Mouse (Mus musculus) hindlimb bud, embryonic 11.5 days (tissue): Measurements from ENCODE around the gene Smtnl1.
"Not testable (repeated sequence)": the region's sequence is repeated elsewhere in the genome, so short reads cannot be mapped to it uniquely, and the experiment has no call there.

ENCODE experiments used
- DNase-seq: peaks from one replicate; pipeline ENCODE4 v3.0.0-alpha.2; 2012; ENCODE audit warnings: low read depth, low spot score; ENCODE audit errors: extremely low spot score

Smtnl1 gene

GRCm38 (mm10) chr2:84838993-84839980 lies 16.8 kb upstream of the Smtnl1 start:
- DNase-seq = no peak

GRCm38 (mm10) chr2:84838593-84838949 lies 16.1 kb upstream of the Smtnl1 start, which contains the start of gene Slc43a1:
TSS of gene Slc43a1 (plus strand) at chr2:84838850.
- DNase-seq = no peak

- DNase-seq = no peak
Observed at GRCm38 (mm10) chr2:84837817-84838592, 15.6 kb upstream of the Smtnl1 start.

- no peak for DNase-seq
Observed at GRCm38 (mm10) chr2:84837107-84837506, 14.7 kb upstream of the Smtnl1 start.

GRCm38 (mm10) chr2:84831666-84832391 lies 9.4 kb upstream of the Smtnl1 start:
- peak; percentile 88 for DNase-seq

- no peak for DNase-seq
Observed at GRCm38 (mm10) chr2:84827283-84827920, 5.0 kb upstream of the Smtnl1 start.

GRCm38 (mm10) chr2:84826488-84827282 lies 4.2 kb upstream of the Smtnl1 start, which contains the start of gene Timm10:
TSS of gene Timm10 (plus strand) at chr2:84826997.
- DNase-seq = peak; percentile 90

- DNase-seq = no peak
Observed at GRCm38 (mm10) chr2:84823237-84823636, 785 bp upstream of the Smtnl1 start.

GRCm38 (mm10) chr2:84819861-84820260 lies 2.6 kb downstream of the Smtnl1 start:
- no peak for DNase-seq

GRCm38 (mm10) chr2:84812676-84813075 lies 9.8 kb downstream of the Smtnl1 start:
- DNase-seq = no peak

GRCm38 (mm10) chr2:84811880-84812279 lies 10.6 kb downstream of the Smtnl1 start:
- DNase-seq = no peak

- no peak for DNase-seq
Observed at GRCm38 (mm10) chr2:84810886-84811577, 11.4 kb downstream of the Smtnl1 start.

- no peak for DNase-seq
Observed at GRCm38 (mm10) chr2:84810526-84810885, 11.9 kb downstream of the Smtnl1 start.

GRCm38 (mm10) chr2:84809330-84809729 lies 13.1 kb downstream of the Smtnl1 start:
- no peak for DNase-seq

- no peak for DNase-seq
Observed at GRCm38 (mm10) chr2:84806546-84806945, 15.9 kb downstream of the Smtnl1 start.

- no peak for DNase-seq
Observed at GRCm38 (mm10) chr2:84803963-84804362, 18.5 kb downstream of the Smtnl1 start.

- not testable (repeated sequence) for DNase-seq
Observed at GRCm38 (mm10) chr2:84801223-84801622, 21.2 kb downstream of the Smtnl1 start.

- DNase-seq = no peak
Observed at GRCm38 (mm10) chr2:84800304-84800703, 22.1 kb downstream of the Smtnl1 start.

- peak; percentile 61 for DNase-seq
Observed at GRCm38 (mm10) chr2:84799041-84799561, 23.4 kb downstream of the Smtnl1 start.
